Mouse (Mus musculus) spleen, adult 18-20 months (tissue): ENCODE data around the gene Gsta1.
"Not testable (repeated sequence)": the region's sequence is repeated elsewhere in the genome, so short reads cannot be mapped to it uniquely, and the experiment has no call there.

ENCODE experiments used
- DNase-seq, 2 experiments: peaks; one replicate each; pipeline ENCODE4 v3.0.0; 2022; ENCODE audit warnings: mixed read lengths in 2 of 2

Gene Gsta1

DNA sequence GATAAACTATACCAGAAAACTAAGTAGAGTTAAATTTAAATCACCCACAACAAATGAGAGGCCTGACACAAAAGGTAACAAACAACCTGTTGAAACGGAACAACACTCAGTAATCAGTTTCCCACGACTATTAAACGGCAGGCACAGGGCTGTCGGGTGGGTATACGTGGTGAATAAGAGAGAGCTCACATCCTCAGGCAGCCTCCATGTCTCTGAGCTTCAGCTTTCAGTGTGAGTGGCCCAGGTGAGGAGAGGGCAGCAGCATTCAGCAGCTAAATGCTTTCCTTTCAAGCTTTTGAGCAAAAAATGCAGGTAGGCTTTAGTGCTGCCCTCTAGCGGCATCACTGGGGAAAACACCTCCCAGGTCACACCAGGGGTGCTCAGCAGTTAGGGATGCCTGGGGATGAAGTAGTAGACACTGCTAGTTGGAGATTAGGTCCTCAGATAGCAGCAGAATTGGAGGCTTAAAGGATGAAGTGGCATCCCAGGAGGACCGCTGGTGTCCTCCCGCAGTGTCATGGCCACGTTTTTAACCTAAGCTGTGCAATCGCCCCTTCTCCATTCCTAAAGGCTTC, 2.8 kb downstream of the Gsta1 start:
- not testable (repeated sequence) for DNase-seq

DNA sequence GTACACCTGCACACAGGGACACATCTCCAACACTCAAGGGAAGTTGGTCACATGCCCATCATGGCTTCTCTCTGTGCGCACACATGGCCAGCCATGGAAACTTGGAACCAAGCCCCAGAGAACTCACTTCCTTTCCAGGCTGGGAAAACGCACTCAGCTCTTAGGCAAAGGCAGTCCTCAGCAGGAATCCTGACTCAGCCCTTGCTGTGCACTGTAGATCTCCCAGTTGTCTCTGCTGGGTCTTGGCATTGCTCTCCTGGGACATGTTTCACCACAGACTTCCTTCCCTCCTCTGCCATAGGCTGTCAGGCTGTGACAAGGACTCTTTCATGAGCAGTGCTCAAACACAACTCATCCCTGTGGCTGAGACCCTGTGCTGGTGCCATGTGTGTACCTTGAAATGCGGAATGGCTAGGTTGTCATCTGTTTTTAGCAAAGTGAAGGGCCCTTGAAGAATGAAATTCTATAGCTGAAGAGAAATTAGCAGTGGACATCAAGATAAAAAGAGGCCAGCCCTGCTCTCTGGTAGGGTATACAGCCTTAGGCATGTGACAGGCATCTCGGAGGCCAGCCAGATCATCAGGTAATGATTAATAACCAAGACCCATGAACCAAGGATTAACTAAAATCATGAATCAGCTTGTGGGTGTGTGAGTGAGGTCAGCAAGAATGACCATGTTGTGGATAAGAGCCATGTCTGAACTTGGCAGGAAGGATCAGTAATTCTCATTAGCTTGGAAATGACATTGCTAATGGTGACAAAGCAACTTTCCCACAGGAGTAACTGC, 25.4 kb downstream of the Gsta1 start:
- DNase-seq: not testable (repeated sequence)

- not testable (repeated sequence) for DNase-seq
These were observed 26.5 kb downstream of the Gsta1 start, which contains the start of gene Gm3776 for GRCm38 (mm10) chr9:78256914-78257313. Gm3776 (plus strand) TSS chr9:78257129.

DNA sequence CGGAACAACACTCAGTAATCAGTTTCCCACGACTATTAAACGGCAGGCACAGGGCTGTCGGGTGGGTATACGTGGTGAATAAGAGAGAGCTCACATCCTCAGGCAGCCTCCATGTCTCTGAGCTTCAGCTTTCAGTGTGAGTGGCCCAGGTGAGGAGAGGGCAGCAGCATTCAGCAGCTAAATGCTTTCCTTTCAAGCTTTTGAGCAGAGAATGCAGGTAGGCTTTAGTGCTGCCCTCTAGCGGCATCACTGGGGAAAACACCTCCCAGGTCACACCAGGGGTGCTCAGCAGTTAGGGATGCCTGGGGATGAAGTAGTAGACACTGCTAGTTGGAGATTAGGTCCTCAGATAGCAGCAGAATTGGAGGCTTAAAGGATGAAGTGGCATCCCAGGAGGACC, 29.2 kb downstream of the Gsta1 start:
- DNase-seq: peak; percentile 7 to 34

DNA sequence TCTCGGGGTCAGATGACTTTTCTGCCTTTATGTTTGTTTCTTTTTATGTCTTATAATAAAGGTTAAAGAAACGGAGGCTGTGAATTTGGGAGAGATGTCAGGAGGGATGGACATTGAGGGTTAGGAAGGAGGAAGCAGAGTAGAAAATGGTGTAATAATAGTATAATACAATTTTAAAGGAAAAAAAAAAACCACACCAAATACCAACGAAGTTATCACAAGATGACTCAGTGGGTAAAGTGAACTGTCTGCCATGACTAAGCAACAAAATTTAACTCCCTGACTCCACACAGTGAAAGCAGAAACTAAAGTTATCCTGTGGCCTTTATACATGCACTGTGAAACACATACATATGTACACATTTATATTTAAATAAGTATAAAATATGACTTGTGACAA, 40.5 kb downstream of the Gsta1 start:
- not testable (repeated sequence) for DNase-seq

DNA sequence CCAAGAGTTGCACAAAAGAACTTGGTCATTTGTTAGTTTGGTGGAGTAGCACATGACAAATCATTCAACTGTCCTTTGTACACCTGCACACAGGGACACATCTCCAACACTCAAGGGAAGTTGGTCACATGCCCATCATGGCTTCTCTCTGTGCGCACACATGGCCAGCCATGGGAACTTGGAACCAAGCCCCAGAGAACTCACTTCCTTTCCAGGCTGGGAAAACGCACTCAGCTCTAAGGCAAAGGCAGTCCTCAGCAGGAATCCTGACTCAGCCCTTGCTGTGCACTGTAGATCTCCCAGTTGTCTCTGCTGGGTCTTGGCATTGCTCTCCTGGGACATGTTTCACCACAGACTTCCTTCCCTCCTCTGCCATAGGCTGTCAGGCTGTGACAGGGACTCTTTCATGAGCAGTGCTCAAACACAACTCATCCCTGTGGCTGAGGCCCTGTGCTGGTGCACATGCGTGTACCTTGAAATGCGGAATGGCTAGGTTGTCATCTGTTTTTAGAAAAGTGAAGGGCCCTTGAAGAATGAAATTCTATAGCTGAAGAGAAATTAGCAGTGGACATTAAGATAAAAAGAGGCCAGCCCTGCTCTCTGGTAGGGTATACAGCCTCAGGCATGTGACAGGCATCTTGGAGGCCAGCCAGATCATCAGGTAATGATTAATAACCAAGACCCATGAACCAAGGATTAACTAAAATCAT, 51.7 kb downstream of the Gsta1 start:
- DNase-seq: not testable (repeated sequence)

DNA sequence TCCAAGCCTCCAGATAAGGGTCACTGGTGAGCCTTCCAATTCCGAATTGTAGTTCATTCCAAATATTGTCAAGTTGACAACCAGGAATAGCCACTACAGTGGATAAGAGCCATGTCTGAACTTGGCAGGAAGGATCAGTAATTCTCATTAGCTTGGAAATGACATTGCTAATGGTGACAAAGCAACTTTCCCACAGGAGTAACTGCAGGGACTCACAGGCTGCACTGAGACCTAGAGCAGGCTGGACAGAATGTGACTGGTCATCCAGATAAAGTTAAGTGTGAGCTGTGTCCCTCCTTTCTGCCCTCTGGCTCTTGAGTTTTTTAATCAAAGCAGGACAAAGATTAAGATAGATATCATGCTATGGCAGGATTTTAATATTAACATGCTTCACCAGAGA, 58.6 kb downstream of the Gsta1 start:
- DNase-seq: not testable (repeated sequence)

DNA sequence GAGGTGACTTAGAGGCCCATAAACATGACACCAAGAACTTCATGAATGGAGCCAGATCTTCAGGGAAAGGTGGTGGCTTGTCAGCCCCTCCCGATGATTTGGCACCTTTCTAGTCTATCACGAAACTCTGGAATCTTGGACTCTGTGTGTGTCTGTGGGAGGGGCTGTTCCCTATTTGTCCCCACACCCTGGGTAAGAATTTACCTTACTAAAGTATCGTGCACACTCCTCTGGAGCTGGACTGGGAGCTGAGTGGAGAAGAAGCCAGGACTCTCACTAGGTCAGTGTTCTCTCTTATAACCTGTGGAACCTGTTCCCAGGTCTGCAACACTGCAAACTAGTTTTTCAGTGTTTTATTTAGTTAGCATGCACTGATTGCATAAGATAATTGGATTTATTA, 59.3 kb downstream of the Gsta1 start, which contains the start of gene Gm10639:
Gm10639 (plus strand) TSS at position 201 of the 400 bp plus-strand sequence.
- DNase-seq: not testable (repeated sequence)
